Mouse (Mus musculus) cortical plate, adult 2 months (tissue): ENCODE results near the gene Acot6.

Experiments
- CTCF ChIP-seq: fragments of 200-500 bp; IDR thresholded peaks from 2 replicates; pipeline ENCODE4 v1.5.1; 2011; ENCODE audit warnings: mild to moderate bottlenecking, control low read depth, low read length; ENCODE audit not compliant: insufficient read depth; ENCODE audit errors: extremely low read depth
- POLR2A ChIP-seq: fragments of 200-500 bp; IDR thresholded peaks from 2 replicates; pipeline ENCODE4 v1.6.1; 2011; ENCODE audit warnings: mild to moderate bottlenecking, low read length, control low read depth; ENCODE audit not compliant: insufficient read depth; ENCODE audit errors: extremely low read depth

GRCm38 (mm10) chr12:84107012-84107411 lies 6.6 kb downstream of the Acot6 start:
- TF ChIP-seq CTCF (no peak), POLR2A (no peak)
